Mouse (Mus musculus) thymus, adult 2 months (tissue): Measurements from ENCODE around the gene Spred3. TPM values are rescaled to one million over a fixed set of nuclear protein-coding genes. Genes with fewer than 3 reads are reported as not detected.
"Not testable (repeated sequence)": the region's sequence is repeated elsewhere in the genome, so short reads cannot be mapped to it uniquely, and the experiment has no call there.

Experiments
- DNase-seq: peaks from one replicate; pipeline ENCODE4 v3.0.0; 2021
- H3K27ac ChIP-seq: fragments of 200-500 bp; 2 replicates; pipeline ENCODE4 v1.5.1; 2012; ENCODE audit warnings: low read length, control low read depth; ENCODE audit not compliant: control insufficient read depth, insufficient read depth
- H3K27me3 ChIP-seq: fragments of 200-500 bp; 2 replicates; pipeline ENCODE4 v1.6.1; 2012; ENCODE audit warnings: mild to moderate bottlenecking, low read length, moderate library complexity, mixed read lengths; ENCODE audit not compliant: control insufficient read depth, insufficient read depth
- H3K36me3 ChIP-seq: fragments of 200-500 bp; 2 replicates; pipeline ENCODE4 v1.6.1; 2012; ENCODE audit warnings: mild to moderate bottlenecking, low read length, moderate library complexity; ENCODE audit not compliant: control insufficient read depth, insufficient read depth
- H3K4me1 ChIP-seq: fragments of 200-500 bp; replicated peaks from 2 replicates; pipeline ENCODE4 v1.6.1; 2012; ENCODE audit warnings: low read length; ENCODE audit not compliant: control insufficient read depth, insufficient read depth
- H3K4me3 ChIP-seq: fragments of 200-500 bp; 2 replicates; pipeline ENCODE4 v1.5.1; 2012; ENCODE audit warnings: mild to moderate bottlenecking, low read length, control low read depth, moderate library complexity; ENCODE audit not compliant: control insufficient read depth, insufficient read depth
- CTCF ChIP-seq: fragments of 200-500 bp; IDR thresholded peaks from 2 replicates; pipeline ENCODE4 v1.5.1; 2012; ENCODE audit warnings: mild to moderate bottlenecking, control low read depth, low read length, moderate library complexity, borderline replicate concordance; ENCODE audit not compliant: control insufficient read depth, poor library complexity, insufficient read depth; ENCODE audit errors: extremely low read depth
- POLR2A ChIP-seq: fragments of 200-500 bp; IDR thresholded peaks from 2 replicates; pipeline ENCODE4 v1.6.1; 2012; ENCODE audit warnings: mild to moderate bottlenecking, low read length, control low read depth, moderate library complexity; ENCODE audit not compliant: control insufficient read depth, poor library complexity, insufficient read depth; ENCODE audit errors: extremely low read depth
- WGBS: fragments of 180-500 bp; shearing (Covaris S2); methylation state at CpG from one replicate; pipeline ENCODE4 v1.1.7; 2018; 5-methylcytosine and 5-hydroxymethylcytosine counted together
- polyA plus RNA-seq: library from polyadenylated mRNA; depleted of rRNA; stranded (reverse); fragments of >200 nt; gene quantifications from 2 replicates; pipeline ENCODE4 v1.2.3, GENCODE M21; 2012; rRNA removed

The Spred3 gene
- polyA plus RNA-seq = 2.2 and 2.7 TPM in 2 replicates

DNA sequence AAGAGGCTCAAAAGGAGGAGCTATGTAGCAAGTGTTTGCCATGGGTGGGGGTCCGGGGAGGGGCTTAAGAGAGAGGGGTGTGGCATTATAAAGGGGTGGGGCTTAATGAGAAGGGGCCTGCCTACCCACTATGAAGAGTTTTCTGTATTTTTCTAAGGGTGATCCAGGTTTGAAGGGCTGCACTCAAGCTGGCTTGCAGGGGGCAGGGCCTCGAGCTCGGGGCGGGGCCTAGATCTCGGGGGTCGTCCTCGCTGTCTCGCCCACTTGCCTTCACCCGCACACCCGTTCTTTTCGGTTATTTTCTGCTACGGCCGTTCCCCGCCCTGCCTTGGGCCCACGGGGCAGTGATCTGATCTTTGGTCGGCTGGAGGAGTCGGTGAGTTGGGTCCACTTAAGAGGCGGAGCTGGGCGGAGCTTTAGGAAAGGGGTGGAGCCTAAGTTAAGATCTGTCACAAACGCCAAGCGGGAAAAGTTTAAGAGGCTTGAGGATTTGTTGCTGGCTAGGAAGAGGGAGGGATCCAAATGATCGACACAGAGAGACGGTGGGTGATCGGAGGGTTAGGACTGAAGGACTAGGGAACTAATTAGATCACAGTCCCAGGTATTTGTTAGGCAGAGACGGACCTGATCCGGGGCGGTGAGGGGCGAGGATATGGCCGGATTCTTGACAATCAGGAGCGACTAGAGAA is at the start of gene Spred3, which contains the start of gene Ggn:
TSS of gene Spred3 (minus strand) at position 346 of the 689 bp plus-strand sequence.
TSS of gene Ggn (plus strand) at position 145 of the 689 bp plus-strand sequence.
- peaks cover 31% of the 10 kb centered on the region for H3K4me1 ChIP-seq
- DNase-seq = peak; percentile 23
- peaks cover 21% of the 10 kb centered on the region for H3K27me3 ChIP-seq
- H3K36me3 ChIP-seq = peaks cover 28% of the 10 kb centered on the region
- peak within 1 kb of the TSS; percentile 31 for H3K4me3 ChIP-seq
- under 1% methylated on average over 30 of the region's 30 CpGs for WGBS
- no peak within 1 kb of the TSS for H3K27ac ChIP-seq
- TF ChIP-seq POLR2A (no peak), CTCF (no peak)

DNA sequence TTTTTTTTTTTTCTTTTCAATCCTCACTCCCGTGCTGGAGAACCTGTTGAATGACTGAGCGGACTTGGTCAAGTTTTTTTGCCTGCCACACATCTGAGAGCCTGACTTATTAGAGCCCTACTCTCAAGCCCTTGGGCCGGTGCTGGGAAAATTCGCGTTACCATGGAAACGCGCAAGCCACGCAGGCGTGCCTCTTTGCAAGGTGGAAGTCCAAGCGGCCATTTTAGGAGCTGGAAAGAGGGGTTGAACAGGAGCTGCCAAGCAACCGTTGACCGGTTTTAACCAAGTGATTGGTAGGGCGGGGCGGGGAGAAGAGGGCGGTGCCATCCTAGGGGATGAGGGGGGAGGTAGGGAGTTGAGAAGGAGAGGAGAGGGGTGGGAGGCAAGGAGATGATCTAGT is 44.6 kb upstream of the Spred3 start:
- no peak overlapping the region for H3K4me3 ChIP-seq
- H3K4me1 ChIP-seq = peaks cover 7% of the 10 kb centered on the region
- H3K27me3 ChIP-seq = no peaks in the 10 kb centered on the region
- no peak overlapping the region for H3K27ac ChIP-seq
- 87% methylated on average over 15 of the region's 15 CpGs for WGBS
- no peaks in the 10 kb centered on the region for H3K36me3 ChIP-seq
- TF ChIP-seq CTCF = no peak
- TF ChIP-seq POLR2A = no peak
- DNase-seq = no peak

DNA sequence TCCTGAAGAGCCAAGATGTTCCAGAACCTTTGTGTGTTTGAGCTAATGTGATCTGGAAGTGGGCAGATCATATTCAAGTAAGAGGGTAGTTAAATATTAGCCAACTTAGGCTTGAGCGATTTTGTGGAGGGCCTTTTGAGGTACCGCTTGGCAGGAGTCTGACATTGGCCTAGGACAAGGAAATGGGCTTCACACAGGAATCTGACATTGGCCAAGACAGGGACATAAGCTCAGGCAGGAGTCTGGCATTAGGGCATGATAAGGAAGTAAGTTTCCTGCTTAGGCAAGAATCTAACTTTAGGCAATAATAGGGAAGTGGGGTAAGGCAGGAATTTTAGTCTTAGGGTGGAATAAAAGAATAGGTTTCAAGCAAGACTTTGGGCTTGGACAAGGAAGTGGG is 44.0 kb upstream of the Spred3 start:
- peaks cover 7% of the 10 kb centered on the region for H3K4me1 ChIP-seq
- TF ChIP-seq CTCF (no peak), POLR2A (no peak)
- no peak overlapping the region for H3K4me3 ChIP-seq
- no peaks in the 10 kb centered on the region for H3K27me3 ChIP-seq
- DNase-seq = no peak
- no peak overlapping the region for H3K27ac ChIP-seq
- 86% methylated on average over 2 of the region's 2 CpGs for WGBS
- H3K36me3 ChIP-seq = no peaks in the 10 kb centered on the region

DNA sequence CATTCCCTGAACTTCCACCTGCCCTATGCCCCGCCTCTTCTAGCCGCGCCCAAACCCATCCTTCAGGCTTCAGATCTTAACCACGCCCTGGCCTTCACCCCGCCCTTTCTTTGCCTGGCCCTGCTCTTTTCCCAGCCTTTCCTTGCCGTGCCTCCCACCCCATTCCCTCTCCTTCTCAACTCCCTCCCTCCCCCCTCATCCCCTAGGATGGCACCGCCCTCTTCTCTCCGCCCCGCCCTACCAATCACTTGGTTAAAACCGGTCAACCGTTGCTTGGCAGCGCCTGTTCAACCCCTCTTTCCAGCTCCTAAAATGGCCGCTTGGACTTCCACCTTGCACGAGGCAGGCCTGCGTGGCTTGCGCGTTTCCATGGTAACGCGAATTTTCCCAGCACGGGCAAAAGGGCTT is 43.5 kb upstream of the Spred3 start, which contains the start of gene Catsperg1:
TSS of gene Catsperg1 (minus strand) at position 361 of the 408 bp plus-strand sequence.
- Histone ChIP-seq H3K4me3 (no peak within 1 kb of the TSS), H3K27me3 (no peaks in the 10 kb centered on the region), H3K27ac (no peak within 1 kb of the TSS), H3K36me3 (no peaks in the 10 kb centered on the region), H3K4me1 (peaks cover 7% of the 10 kb centered on the region)
- WGBS = 71% methylated on average over 20 of the region's 20 CpGs
- DNase-seq = no peak
- TF ChIP-seq CTCF (no peak), POLR2A (no peak)

DNA sequence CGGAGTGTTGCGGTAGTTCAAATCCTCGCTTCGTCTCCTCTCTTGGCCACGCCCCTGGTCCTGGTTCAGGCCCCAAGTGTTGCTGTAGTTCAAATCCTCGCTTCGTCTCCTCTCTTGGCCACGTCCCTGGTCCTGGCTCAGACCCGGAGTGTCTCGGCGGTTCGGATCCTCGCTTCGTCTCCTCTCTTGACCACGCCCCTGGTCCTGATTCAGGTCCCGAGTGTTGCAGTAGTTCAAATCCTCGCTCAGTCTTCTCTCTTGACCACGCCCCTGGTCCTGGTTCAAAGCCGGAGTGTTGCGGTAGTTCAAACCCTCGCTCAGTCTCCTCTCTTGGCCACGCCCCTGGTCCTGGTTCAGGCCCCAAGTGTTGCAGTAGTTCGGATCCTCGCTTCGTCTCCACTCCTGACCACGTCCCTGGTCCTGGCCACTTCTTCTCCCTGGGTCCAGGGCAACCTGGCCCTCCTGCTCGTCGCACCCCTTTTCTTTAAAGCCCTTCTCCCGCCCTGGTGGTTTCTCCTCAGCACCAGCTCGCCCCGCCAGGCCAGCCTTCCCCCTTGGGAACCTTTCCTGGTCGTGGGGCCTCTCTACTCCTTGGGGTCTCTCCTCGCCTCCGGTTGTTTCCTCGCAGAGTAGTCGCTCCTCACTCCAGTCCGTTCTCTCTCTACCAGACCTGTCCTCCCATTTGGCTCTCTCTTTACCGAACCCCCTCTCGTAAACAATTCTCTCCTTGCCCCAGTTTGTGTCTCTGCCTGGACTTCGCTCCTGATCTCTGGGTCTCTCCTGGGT is 42.8 kb upstream of the Spred3 start:
- H3K36me3 ChIP-seq, DNase-seq, H3K4me1 ChIP-seq, H3K27ac ChIP-seq, H3K4me3 ChIP-seq, H3K27me3 ChIP-seq: not testable (repeated sequence)
- WGBS = 93% methylated on average over 40 of the region's 40 CpGs

DNA sequence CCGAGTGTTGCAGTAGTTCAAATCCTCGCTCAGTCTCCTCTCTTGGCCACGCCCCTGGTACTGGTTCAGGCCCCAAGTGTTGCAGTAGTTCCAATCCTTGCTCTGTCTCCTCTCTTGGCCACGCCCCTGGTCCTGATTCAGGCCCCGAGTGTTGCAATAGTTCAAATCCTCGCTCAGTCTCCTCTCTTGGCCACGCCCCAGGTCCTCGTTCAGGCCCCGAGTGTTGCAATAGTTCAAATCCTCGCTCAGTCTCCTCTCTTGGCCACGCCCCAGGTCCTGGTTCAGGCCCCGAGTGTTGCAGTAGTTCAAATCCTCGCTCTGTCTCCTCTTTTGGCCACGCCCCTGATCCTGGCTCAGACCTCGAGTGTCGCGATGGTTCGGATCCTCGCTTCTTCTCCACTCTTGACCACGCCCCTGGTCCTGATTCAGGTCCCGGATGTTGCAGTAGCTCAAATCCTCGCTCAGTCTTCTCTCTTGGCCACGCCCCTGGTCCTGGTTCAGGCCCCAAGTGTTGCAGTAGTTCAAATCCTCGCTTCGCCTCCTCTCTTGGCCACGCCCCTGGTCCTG is 42.1 kb upstream of the Spred3 start:
- Histone ChIP-seq H3K27ac (no peak overlapping the region), H3K36me3 (no peaks in the 10 kb centered on the region), H3K4me1 (peaks cover 7% of the 10 kb centered on the region), H3K27me3 (no peaks in the 10 kb centered on the region), H3K4me3 (no peak overlapping the region)
- 91% methylated on average over 26 of the region's 26 CpGs for WGBS
- DNase-seq = no peak
- no peak for TF ChIP-seq CTCF
- TF ChIP-seq POLR2A = no peak

DNA sequence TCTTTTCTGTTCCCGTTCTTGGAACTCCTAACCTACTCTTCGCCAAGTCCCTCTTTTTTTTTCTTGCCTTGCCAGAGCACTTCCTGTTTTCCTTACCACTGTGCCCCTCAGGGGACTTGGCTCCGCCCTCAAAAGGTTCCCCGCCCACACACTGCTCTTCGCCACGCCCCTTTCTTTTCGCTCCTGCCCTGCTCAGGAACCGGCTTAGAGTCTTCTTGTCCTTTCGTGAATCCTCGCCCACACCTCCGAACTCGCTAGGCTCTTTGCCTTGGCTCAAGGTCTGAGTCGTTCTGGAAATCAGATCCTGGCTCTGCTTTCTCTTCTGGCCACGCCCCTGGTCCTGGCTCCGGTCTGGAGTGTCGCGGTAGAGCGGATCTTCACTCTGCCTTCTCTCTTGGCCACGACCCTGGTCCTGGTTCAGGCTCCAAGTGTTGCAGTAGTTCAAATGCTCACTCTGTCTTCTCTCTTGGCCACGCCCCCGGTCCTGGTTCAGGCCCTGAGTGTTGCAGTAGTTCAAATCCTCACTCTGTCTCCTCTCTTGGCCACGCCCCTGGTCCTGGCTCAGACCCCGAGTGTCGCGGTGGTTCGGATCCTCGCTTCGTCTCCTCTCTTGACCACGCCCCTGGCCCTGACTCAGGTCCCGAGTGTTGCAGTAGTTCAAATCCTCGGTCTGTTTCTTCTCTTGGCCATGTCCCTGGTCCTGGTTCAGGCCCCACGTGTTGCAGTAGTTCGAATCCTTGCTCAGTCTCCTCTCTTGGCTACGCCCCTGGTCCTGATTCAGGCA is 41.4 kb upstream of the Spred3 start:
- peak; percentile 85 for DNase-seq
- Histone ChIP-seq H3K36me3 (no peaks in the 10 kb centered on the region), H3K27me3 (no peaks in the 10 kb centered on the region), H3K4me1 (peaks cover 7% of the 10 kb centered on the region), H3K4me3 (peak overlapping the region; percentile 73), H3K27ac (peak overlapping the region; percentile 32; the same call in 1 of the 2 replicates)
- WGBS = 14% methylated on average over 34 of the region's 34 CpGs
- peak; percentile 30; the same call in 1 of the 2 replicates for TF ChIP-seq CTCF
- no peak for TF ChIP-seq POLR2A

DNA sequence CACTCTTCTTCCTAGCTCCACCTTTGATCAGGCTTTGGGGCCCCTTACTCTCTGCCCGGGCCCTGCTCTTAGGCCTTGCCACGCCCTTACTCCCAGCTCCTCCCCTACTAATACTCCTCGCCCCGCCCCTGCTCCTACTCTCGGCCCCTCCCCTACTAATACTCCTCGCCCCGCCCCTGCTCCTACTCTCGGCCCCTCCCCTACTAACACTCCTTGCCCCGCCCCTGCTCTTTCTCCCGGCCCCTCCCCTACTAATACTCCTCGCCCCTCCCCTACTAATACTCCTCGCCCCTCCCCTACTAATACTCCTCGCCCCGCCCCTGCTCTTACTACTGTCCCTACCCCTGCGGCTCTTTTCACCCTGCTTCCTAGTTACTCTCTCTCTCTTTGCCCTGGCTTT is 40.8 kb upstream of the Spred3 start:
- Histone ChIP-seq H3K27ac (peak overlapping the region; percentile 32; the same call in 1 of the 2 replicates), H3K4me3 (peak overlapping the region; percentile 73)
- H3K27me3 ChIP-seq, H3K4me1 ChIP-seq, H3K36me3 ChIP-seq: not testable (repeated sequence)
- peak; percentile 11 for DNase-seq
- WGBS = 16% methylated on average over 14 of the region's 15 CpGs
